Mouse (Mus musculus) cerebellum, adult 2 months (tissue): ENCODE results near the gene Tmem223.

Experiments used
- CTCF ChIP-seq: fragments of 200-500 bp; IDR thresholded peaks from 2 replicates; pipeline ENCODE4 v1.5.1; 2011; ENCODE audit warnings: low read depth, mild to moderate bottlenecking, control low read depth, low read length, moderate library complexity, borderline replicate concordance; ENCODE audit not compliant: insufficient read depth
- POLR2A ChIP-seq: fragments of 200-500 bp; IDR thresholded peaks from 2 replicates; pipeline ENCODE4 v1.6.1; 2011; ENCODE audit warnings: low read length, control low read depth, borderline replicate concordance; ENCODE audit not compliant: insufficient read depth

DNA sequence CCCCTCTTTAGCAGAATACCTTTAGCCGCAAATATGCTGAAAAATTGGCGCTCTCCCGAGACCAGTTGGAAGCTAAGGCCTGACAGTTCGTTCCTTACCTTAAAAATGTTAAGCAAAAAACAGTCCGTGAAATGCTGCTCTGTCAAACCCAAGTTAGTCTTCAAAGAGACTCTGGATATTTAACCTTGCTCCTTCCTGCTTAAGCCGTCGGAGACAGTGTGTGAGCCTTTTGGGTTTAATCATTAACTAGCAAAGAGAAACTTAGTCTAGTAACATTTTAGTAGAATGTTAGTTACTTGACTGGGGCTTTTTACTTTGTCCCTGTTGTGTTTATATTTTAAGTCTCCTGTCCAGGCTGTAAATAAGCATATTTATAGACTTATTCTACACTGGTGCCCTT is 50.4 kb downstream of the Tmem223 start:
- TF ChIP-seq CTCF, result no peak
- TF ChIP-seq POLR2A, result no peak
